Mouse (Mus musculus): ENCODE data around the gene Cib4.

Gene Cib4

DNA sequence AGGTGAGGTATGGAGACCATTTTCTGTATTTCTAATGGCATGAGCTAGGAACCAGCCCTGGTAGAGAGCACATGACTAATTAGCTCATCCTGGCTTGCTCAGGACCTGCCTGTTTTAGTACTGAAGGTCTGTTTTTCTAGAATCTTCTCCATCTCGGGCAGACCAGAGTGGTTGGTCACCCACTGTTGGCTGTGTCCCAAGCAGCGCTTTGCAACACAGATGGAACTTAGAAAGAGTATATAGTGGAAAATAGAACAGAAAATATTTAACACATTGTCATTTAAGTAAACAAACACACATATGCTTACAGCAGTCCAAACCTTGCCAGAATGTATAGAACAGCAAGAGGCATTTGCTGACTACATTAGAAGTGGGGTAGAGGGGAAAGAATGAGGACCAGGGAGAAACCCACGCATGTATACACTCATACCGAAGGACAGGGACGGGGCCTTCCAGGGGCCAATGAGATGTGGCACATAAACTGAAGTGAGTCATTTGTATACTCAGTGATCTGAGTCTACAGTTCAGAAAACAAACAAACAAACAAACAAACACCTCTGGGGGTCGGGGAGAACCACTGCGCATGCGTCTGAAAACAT, 105.2 kb downstream of the Cib4 start:
- no peak for DNase-seq (ENCODE audit: low spot score in 2 of 2)

- DNase-seq (ENCODE audit: low spot score in 2 of 2) = no peak
Observed at GRCm38 (mm10) chr5:30438931-30439330, 106.7 kb downstream of the Cib4 start.
